In genomic region chr10:80131952-80132350, GRCm38 (mm10) we compare ENCODE assay signal across 10 mouse cellular contexts. TPM values are rescaled to one million over a fixed set of nuclear protein-coding genes. Genes with fewer than 3 reads are reported as not detected.
DNase-seq lines count a peak whose midpoint lies in the region; ATAC-seq lines count a peak whose summit lies in the region.
"Had no signal": no experiment of that assay in that cellular context is flagged by ENCODE, and none has a peak within 500 bp of the region (broad histone marks: within the 10 kb centered on the region; RNA-seq: fewer than 3 reads in every experiment).

No protein-coding gene starts in this region.

- H3K36me3 ChIP-seq in kidney, embryonic 15.5 days: peaks cover 81% of the 10 kb centered on the region
- H3K36me3 ChIP-seq in hindbrain, embryonic 12.5 days: peaks cover 91% of the 10 kb centered on the region
- peaks cover 51% of the 10 kb centered on the region for H3K36me3 ChIP-seq in midbrain, embryonic 16.5 days (ENCODE audit: control insufficient read depth, insufficient read depth, low read length)

- peak overlapping the region; percentile 34; the same call in 1 of the 2 replicates for H3K27ac ChIP-seq in kidney, embryonic 15.5 days
- no peak overlapping the region for H3K27ac ChIP-seq in hindbrain, embryonic 12.5 days
- H3K27ac ChIP-seq in midbrain, embryonic 16.5 days (ENCODE audit: low read length): no peak overlapping the region
- H3K27ac ChIP-seq: liver, embryonic 14.5 days had no signal

- H3K9ac ChIP-seq in kidney, embryonic 15.5 days: peak overlapping the region; percentile 36; the same call in 1 of the 2 replicates
- H3K9ac ChIP-seq in hindbrain, embryonic 12.5 days: peak overlapping the region; percentile 15; the same call in 1 of the 2 replicates
- peak overlapping the region; percentile 22; the same call in 1 of the 2 replicates for H3K9ac ChIP-seq in midbrain, embryonic 16.5 days (ENCODE audit: low read depth, low read length)
- H3K9ac ChIP-seq: liver, embryonic 14.5 days had no signal

- 24% methylated on average over 27 of the region's 27 CpGs for WGBS in kidney, embryonic 15.5 days
- WGBS in hindbrain, embryonic 12.5 days: 28% methylated on average over 27 of the region's 27 CpGs
- WGBS in midbrain, embryonic 16.5 days: 22% methylated on average over 27 of the region's 27 CpGs

- H3K27me3 ChIP-seq in kidney, embryonic 15.5 days: peaks cover 20% of the 10 kb centered on the region
- H3K27me3 ChIP-seq in hindbrain, embryonic 12.5 days: peaks cover 37% of the 10 kb centered on the region
- no peaks in the 10 kb centered on the region for H3K27me3 ChIP-seq in midbrain, embryonic 16.5 days (ENCODE audit: control insufficient read depth, insufficient read depth, low read depth, low read length)
- H3K27me3 ChIP-seq: Patski had no signal

- H3K9me3 ChIP-seq in kidney, embryonic 15.5 days (replicated peaks): no peaks in the 10 kb centered on the region
- H3K9me3 ChIP-seq in hindbrain, embryonic 12.5 days (replicated peaks): no peaks in the 10 kb centered on the region
- H3K9me3 ChIP-seq in midbrain, embryonic 16.5 days (replicated peaks; ENCODE audit: control insufficient read depth, low read length, poor library complexity, severe bottlenecking): no peaks in the 10 kb centered on the region

- peak overlapping the region; percentile 17; the same call in 1 of the 2 replicates for H3K4me3 ChIP-seq in kidney, embryonic 15.5 days (replicated peaks)
- H3K4me3 ChIP-seq in hindbrain, embryonic 12.5 days: peak overlapping the region; percentile 16; the same call in 1 of the 2 replicates
- no peak overlapping the region for H3K4me3 ChIP-seq in midbrain, embryonic 16.5 days (ENCODE audit: low read depth, low read length)

- no peak for DNase-seq in kidney, postnatal 36 days
- DNase-seq in embryo, embryonic 9.5 days (ENCODE audit: extremely low spot score): peak; percentile 48
- DNase-seq in frontal cortex, postnatal 25 days (ENCODE audit: low spot score in 2 of 2): no peak
- DNase-seq in frontal cortex, adult 2 months (ENCODE audit: extremely low spot score in 1 of 2, low spot score in 1 of 2): no peak
- no peak for DNase-seq in gastrocnemius, postnatal 4 days (ENCODE audit: low spot score in 2 of 2)

- H3K4me1 ChIP-seq in kidney, embryonic 15.5 days: peaks cover 49% of the 10 kb centered on the region
- H3K4me1 ChIP-seq in hindbrain, embryonic 12.5 days: peaks cover 25% of the 10 kb centered on the region
- peaks cover 11% of the 10 kb centered on the region for H3K4me1 ChIP-seq in midbrain, embryonic 16.5 days (ENCODE audit: control insufficient read depth, insufficient read depth, low read length)

- peak; percentile 44 for ATAC-seq in kidney, embryonic 15.5 days (replicated peaks; ENCODE audit: low FRiP score)
- no peak for ATAC-seq in hindbrain, embryonic 12.5 days (ENCODE audit: low FRiP score)
- peak; percentile 29; the same call in 1 of the 2 replicates for ATAC-seq in midbrain, embryonic 16.5 days
- ATAC-seq: Patski had no signal

- peak overlapping the region; percentile 48 for H3K4me2 ChIP-seq in kidney, embryonic 15.5 days
- H3K4me2 ChIP-seq in hindbrain, embryonic 12.5 days (replicated peaks): peak overlapping the region; percentile 38
- peak overlapping the region; percentile 13 for H3K4me2 ChIP-seq in midbrain, embryonic 16.5 days (ENCODE audit: low read length)

RNA-seq across cellular contexts. Expression of gene Atp5d, which starts 6.5 kb away (rescaled TPM):
- polyA plus RNA-seq in kidney, embryonic 15.5 days (2015; fragmentation: Nextera tagmentation; extraction: Ambion mirVana): 594 and 612 TPM in 2 replicates
- polyA plus RNA-seq in hindbrain, embryonic 12.5 days (2016; fragmentation: Nextera tagmentation; extraction: Ambion mirVana): 351 and 385 TPM in 2 replicates
- polyA plus RNA-seq in midbrain, embryonic 16.5 days (2015; fragmentation: Nextera tagmentation; extraction: Ambion mirVana): 433 and 454 TPM in 2 replicates
- 606 and 673 TPM in 2 replicates for polyA plus RNA-seq in frontal cortex, adult 2 months (2012; rRNA removed)
- 100 to 1,000 TPM; 522 to 564 TPM for total RNA-seq in gastrocnemius, postnatal 4 days (2021)

RNA-seq across cellular contexts. Expression of gene Cbarp, which starts 8.7 kb away (rescaled TPM):
- polyA plus RNA-seq in kidney, embryonic 15.5 days (2015; fragmentation: Nextera tagmentation; extraction: Ambion mirVana): 5.7 and 6.1 TPM in 2 replicates
- 18.4 and 22.3 TPM in 2 replicates for polyA plus RNA-seq in hindbrain, embryonic 12.5 days (2016; fragmentation: Nextera tagmentation; extraction: Ambion mirVana)
- polyA plus RNA-seq in midbrain, embryonic 16.5 days (2015; fragmentation: Nextera tagmentation; extraction: Ambion mirVana): 70.3 and 81.6 TPM in 2 replicates
- 252 and 288 TPM in 2 replicates for polyA plus RNA-seq in frontal cortex, adult 2 months (2012; rRNA removed)
- total RNA-seq in gastrocnemius, postnatal 4 days (2021): 1 to 10 TPM; 2.2 to 2.7 TPM

RNA-seq across cellular contexts. Expression of gene Midn, which starts 16.1 kb away (rescaled TPM):
- 18.8 and 19.5 TPM in 2 replicates for polyA plus RNA-seq in kidney, embryonic 15.5 days (2015; fragmentation: Nextera tagmentation; extraction: Ambion mirVana)
- 42.1 and 54.5 TPM in 2 replicates for polyA plus RNA-seq in hindbrain, embryonic 12.5 days (2016; fragmentation: Nextera tagmentation; extraction: Ambion mirVana)
- polyA plus RNA-seq in midbrain, embryonic 16.5 days (2015; fragmentation: Nextera tagmentation; extraction: Ambion mirVana): 15.5 and 21.1 TPM in 2 replicates
- polyA plus RNA-seq in frontal cortex, adult 2 months (2012; rRNA removed): 36.5 and 43.7 TPM in 2 replicates
- total RNA-seq in gastrocnemius, postnatal 4 days (2021): 10 to 100 TPM; 67.7 to 74.0 TPM

RNA-seq across cellular contexts. Expression of gene Stk11, which starts 16.3 kb away (rescaled TPM):
- polyA plus RNA-seq in kidney, embryonic 15.5 days (2015; fragmentation: Nextera tagmentation; extraction: Ambion mirVana): 15.0 and 22.4 TPM in 2 replicates
- 13.1 and 16.1 TPM in 2 replicates for polyA plus RNA-seq in hindbrain, embryonic 12.5 days (2016; fragmentation: Nextera tagmentation; extraction: Ambion mirVana)
- 14.2 and 15.4 TPM in 2 replicates for polyA plus RNA-seq in midbrain, embryonic 16.5 days (2015; fragmentation: Nextera tagmentation; extraction: Ambion mirVana)
- 93.8 and 96.3 TPM in 2 replicates for polyA plus RNA-seq in frontal cortex, adult 2 months (2012; rRNA removed)
- total RNA-seq in gastrocnemius, postnatal 4 days (2021): 100 to 1,000 TPM; 116 to 125 TPM

RNA-seq across cellular contexts. Expression of gene Sbno2, which starts 26.6 kb away (rescaled TPM):
- polyA plus RNA-seq in kidney, embryonic 15.5 days (2015; fragmentation: Nextera tagmentation; extraction: Ambion mirVana): 14.4 and 16.2 TPM in 2 replicates
- polyA plus RNA-seq in hindbrain, embryonic 12.5 days (2016; fragmentation: Nextera tagmentation; extraction: Ambion mirVana): 15.1 TPM in 2 replicates
- 11.6 and 12.5 TPM in 2 replicates for polyA plus RNA-seq in midbrain, embryonic 16.5 days (2015; fragmentation: Nextera tagmentation; extraction: Ambion mirVana)
- 26.6 TPM in 2 replicates for polyA plus RNA-seq in frontal cortex, adult 2 months (2012; rRNA removed)
- 10 to 100 TPM; 13.0 to 13.6 TPM for total RNA-seq in gastrocnemius, postnatal 4 days (2021)
